Mouse (Mus musculus): Measurements from ENCODE around the gene Lrrc17. TPM values are rescaled to one million over a fixed set of nuclear protein-coding genes. Genes with fewer than 3 reads are reported as not detected.

The Lrrc17 gene
- total and polyA plus RNA-seq, 3 experiments = not detected

GRCm38 (mm10) chr5:21556502-21556901, 13.1 kb downstream of the Lrrc17 start:
- Histone ChIP-seq H3K9me3 (replicated peaks; ENCODE audit: low read length) (no peaks in the 10 kb centered on the region), H3K4me2 (ENCODE audit: insufficient read depth, low read depth, poor library complexity, severe bottlenecking) (no peak overlapping the region), H3K79me2 (replicated peaks; ENCODE audit: control insufficient read depth, extremely low read depth, insufficient read depth, poor library complexity, severe bottlenecking) (no peaks in the 10 kb centered on the region), H3K9ac (ENCODE audit: insufficient read depth, low read depth) (no peak overlapping the region), H3K27me3 (replicated peaks) (no peaks in the 10 kb centered on the region), H3K4me1 (ENCODE audit: control insufficient read depth in 1 of 2, insufficient read depth in 2 of 2) (no peaks in the 10 kb centered on the region), H3K27ac (ENCODE audit: insufficient read depth, low read depth) (no peak overlapping the region), H3K4me3 (replicated peaks in 1 of 3; ENCODE audit: low read depth in 2 of 3, low read length in 2 of 3, poor library complexity in 1 of 3) (no peak overlapping the region), H3K36me3 (replicated peaks in 1 of 2; ENCODE audit: control insufficient read depth in 1 of 2, insufficient read depth in 1 of 2, low read length in 1 of 2) (no peaks in the 10 kb centered on the region)
- DNase-seq (ENCODE audit: extremely low read depth) = no peak
- dilution Hi-C loops (cut with MboI; ENCODE audit: extremely low pct_ligation_motif_present, extremely low pct_unique_long_range_greater_than_20kb, low sequenced_read_pairs) = no loop called here
- in situ Hi-C loops (cut with MboI; ENCODE audit: low pct_ligation_motif_present, low pct_unique_long_range_greater_than_20kb, low sequenced_read_pairs) = no loop called here
- no peak for TF ChIP-seq ETS1 (conservative IDR thresholded peaks at IDR 0.05; ENCODE audit: low read depth, low read length)
- no peak for TF ChIP-seq NELFE (IDR thresholded peaks at IDR 0.05; ENCODE audit: low read depth, low read length)
- TF ChIP-seq USF2 (conservative IDR thresholded peaks at IDR 0.05; ENCODE audit: low read depth, low read length) = no peak
- TF ChIP-seq E2F4 (IDR thresholded peaks at IDR 0.05; ENCODE audit: insufficient replicate concordance, low read depth, low read length) = no peak
- TF ChIP-seq NRF1 (IDR thresholded peaks at IDR 0.05; ENCODE audit: low read depth, low read length) = no peak
- no peak for TF ChIP-seq IRF4 (IDR thresholded peaks at IDR 0.05; ENCODE audit: low read depth, low read length)
- TF ChIP-seq RCOR1 (conservative IDR thresholded peaks at IDR 0.05; ENCODE audit: low read depth, low read length) = no peak
- TF ChIP-seq BHLHE40 (IDR thresholded peaks at IDR 0.05; ENCODE audit: low read depth, low read length) = no peak
- no peak for TF ChIP-seq CHD1 (IDR thresholded peaks at IDR 0.05; ENCODE audit: low read depth, low read length)
- no peak for TF ChIP-seq SIN3A (IDR thresholded peaks at IDR 0.05; ENCODE audit: low read length)
- no peak for TF ChIP-seq ZNF384 (IDR thresholded peaks at IDR 0.05; ENCODE audit: low read depth, low read length)
- TF ChIP-seq TCF12 (IDR thresholded peaks at IDR 0.05; ENCODE audit: low read depth, low read length) = no peak
- no peak for TF ChIP-seq MEF2A (IDR thresholded peaks at IDR 0.05; ENCODE audit: borderline replicate concordance, low read depth, low read length)
- no peak for TF ChIP-seq MAFK (IDR thresholded peaks at IDR 0.05; ENCODE audit: insufficient replicate concordance, low read length)
- TF ChIP-seq JUN (IDR thresholded peaks at IDR 0.05; ENCODE audit: insufficient read depth, low read depth, low read length) = no peak
- no peak for TF ChIP-seq HCFC1 (IDR thresholded peaks at IDR 0.05; ENCODE audit: low read depth, low read length)
- no peak for TF ChIP-seq ZMIZ1 (IDR thresholded peaks at IDR 0.05; ENCODE audit: low read depth, low read length)

DNA sequence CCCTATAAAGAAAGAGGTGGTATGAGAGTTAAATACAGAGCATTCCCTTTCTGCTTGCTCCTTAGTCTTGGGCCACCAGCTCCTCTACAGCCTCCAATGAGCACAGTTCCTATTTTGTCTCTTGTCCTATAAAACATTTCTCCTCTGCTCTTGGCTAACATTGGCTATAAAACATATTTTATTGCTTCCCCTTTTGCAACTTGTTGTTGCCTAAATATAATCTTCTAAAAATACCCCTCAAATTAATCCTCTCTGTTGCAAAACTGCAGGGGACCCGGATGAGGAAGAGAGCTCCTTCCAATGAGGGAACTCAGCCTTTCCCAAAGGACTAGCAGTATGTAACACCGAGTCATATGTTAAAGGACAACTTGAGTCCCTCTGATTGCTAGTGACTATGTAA, 20.6 kb downstream of the Lrrc17 start:
- TF ChIP-seq TCF12 (IDR thresholded peaks at IDR 0.05; ENCODE audit: low read depth, low read length) = no peak
- no peak for TF ChIP-seq MXI1 (IDR thresholded peaks at IDR 0.05; ENCODE audit: low read depth, low read length)
- H3K4me1 ChIP-seq (ENCODE audit: control insufficient read depth in 1 of 2, insufficient read depth in 2 of 2) = peaks cover 0 to 11% of the 10 kb centered on the region in 2 experiments; a peak in 2 of 4 replicates
- H3K9me3 ChIP-seq (replicated peaks; ENCODE audit: low read length) = no peaks in the 10 kb centered on the region
- H3K9ac ChIP-seq (ENCODE audit: insufficient read depth, low read depth) = no peak overlapping the region
- in situ Hi-C loops (cut with MboI; ENCODE audit: low pct_ligation_motif_present, low pct_unique_long_range_greater_than_20kb, low sequenced_read_pairs) = no loop called here
- H3K36me3 ChIP-seq (replicated peaks in 1 of 2; ENCODE audit: control insufficient read depth in 1 of 2, insufficient read depth in 1 of 2, low read length in 1 of 2) = no peaks in the 10 kb centered on the region
- no peak for DNase-seq (ENCODE audit: extremely low read depth)
- H3K27me3 ChIP-seq (replicated peaks) = no peaks in the 10 kb centered on the region
- H3K4me2 ChIP-seq (ENCODE audit: insufficient read depth, low read depth, poor library complexity, severe bottlenecking) = no peak overlapping the region
- no peak overlapping the region for H3K4me3 ChIP-seq (replicated peaks in 1 of 3; ENCODE audit: low read depth in 2 of 3, low read length in 2 of 3, poor library complexity in 1 of 3)
- H3K27ac ChIP-seq (ENCODE audit: insufficient read depth, low read depth) = no peak overlapping the region
- H3K79me2 ChIP-seq (replicated peaks; ENCODE audit: control insufficient read depth, extremely low read depth, insufficient read depth, poor library complexity, severe bottlenecking) = no peaks in the 10 kb centered on the region
- dilution Hi-C loops (cut with MboI; ENCODE audit: extremely low pct_ligation_motif_present, extremely low pct_unique_long_range_greater_than_20kb, low sequenced_read_pairs) = no loop called here

All from CH12.LX (cell line).